7 mouse cellular contexts compared by ENCODE assay signal in the genomic region with DNA sequence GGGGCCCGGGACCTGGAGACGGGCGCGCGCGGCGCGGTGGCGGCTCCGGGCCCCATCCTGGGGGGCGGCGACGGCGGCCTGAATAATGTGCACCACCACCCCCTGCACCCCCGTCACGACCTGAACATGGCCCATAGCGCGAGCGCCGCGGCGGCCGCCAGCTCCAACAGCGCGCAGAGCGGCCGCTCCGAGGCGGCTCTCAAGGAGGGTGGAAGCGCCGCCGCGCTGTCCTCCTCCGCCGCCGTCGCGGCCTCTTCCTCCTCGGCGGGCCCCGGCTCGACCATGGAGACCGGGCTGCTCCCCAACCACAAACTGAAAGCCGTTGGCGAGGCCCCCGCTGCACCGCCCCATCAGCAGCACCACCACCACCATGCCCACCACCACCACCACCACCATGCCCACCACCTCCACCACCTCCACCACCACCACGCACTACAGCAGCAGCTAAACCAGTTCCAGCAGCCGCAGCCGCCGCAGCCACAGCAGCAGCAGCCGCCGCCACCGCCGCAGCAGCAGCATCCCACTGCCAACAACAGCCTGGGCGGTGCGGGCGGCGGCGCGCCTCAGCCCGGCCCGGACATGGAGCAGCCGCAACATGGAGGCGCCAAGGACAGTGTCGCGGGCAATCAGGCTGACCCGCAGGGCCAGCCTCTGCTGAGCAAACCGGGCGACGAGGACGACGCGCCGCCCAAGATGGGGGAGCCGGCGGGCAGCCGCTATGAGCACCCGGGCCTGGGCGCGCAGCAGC. TPM values are rescaled to one million over a fixed set of nuclear protein-coding genes. Genes with fewer than 3 reads are reported as not detected.
DNase-seq lines count a peak whose midpoint lies in the region; ATAC-seq lines count a peak whose summit lies in the region.

No protein-coding gene starts in this region.

- DNase-seq in cerebellum, postnatal 25 days = peak; percentile 79 to 81
- DNase-seq in gastrocnemius, adult 18-20 months (ENCODE audit: low spot score) = peak; percentile 55
- DNase-seq in left cerebral cortex, postnatal 25 days (ENCODE audit: low spot score in 2 of 2) = peak; percentile 65 to 71
- peak; percentile 66 for DNase-seq in right cerebral cortex, postnatal 4 days

- peaks cover 39% of the 10 kb centered on the region for H3K4me1 ChIP-seq in hindbrain, embryonic 15.5 days (replicated peaks)

- WGBS in hindbrain, embryonic 15.5 days = under 1% methylated on average over 53 of the region's 81 CpGs

- peak overlapping the region; percentile 65 for H3K4me2 ChIP-seq in hindbrain, embryonic 15.5 days

- peak overlapping the region; percentile 95 for H3K4me3 ChIP-seq in hindbrain, embryonic 15.5 days

- intact Hi-C loops in left cerebral cortex, postnatal 25 days (cut with DNase I) = loop anchor here (1.0 to 10.0 kb wide), 4 partner anchors 87 to 400 kb away; no protein-coding TSS in a partner anchor

- no peaks in the 10 kb centered on the region for H3K9me3 ChIP-seq in hindbrain, embryonic 15.5 days

- ATAC-seq in activated CD4-positive, CD25-positive, alpha-beta regulatory T cell, adult 4 months = peak; percentile 14
- peak; percentile 68 for ATAC-seq in hindbrain, embryonic 15.5 days (ENCODE audit: low FRiP score, low read depth)
- peak; percentile 17 for ATAC-seq in megakaryocyte progenitor cell, adult 5-6 weeks (replicated peaks; ENCODE audit: poor library complexity)

- peak overlapping the region; percentile 91 for H3K9ac ChIP-seq in hindbrain, embryonic 15.5 days

- H3K36me3 ChIP-seq in hindbrain, embryonic 15.5 days = no peaks in the 10 kb centered on the region

- no peaks in the 10 kb centered on the region for H3K27me3 ChIP-seq in hindbrain, embryonic 15.5 days

- H3K27ac ChIP-seq in hindbrain, embryonic 15.5 days (replicated peaks) = peak overlapping the region; percentile 100

RNA-seq across cellular contexts. Expression of a gene that starts 0.9 kb away (rescaled TPM):
- polyA plus RNA-seq in activated CD4-positive, CD25-positive, alpha-beta regulatory T cell, adult 4 months (2017; shearing (Covaris generic)) = 10 to 100 TPM in 1 of 2 experiments, 1 to 10 TPM in 1; 9.6 to 12.1 TPM
- total RNA-seq in gastrocnemius, adult 18-20 months (2021) = 10 to 100 TPM; 35.4 to 37.0 TPM
- 12.5 and 14.3 TPM in 2 replicates for polyA plus RNA-seq in hindbrain, embryonic 15.5 days (2015; fragmentation: Nextera tagmentation; extraction: Ambion mirVana)
- 10 to 100 TPM; 73.6 to 79.6 TPM for total RNA-seq in left cerebral cortex, postnatal 25 days (2021)
- total RNA-seq in megakaryocyte progenitor cell, adult 5-6 weeks (2015) = 34.1 and 42.0 TPM in 2 replicates
- 20.6 and 23.6 TPM in 2 replicates for total RNA-seq in megakaryocyte progenitor cell, adult 5-6 weeks (2017)

Comparison
In these comparisons a context has a peak if more than half of its experiments do, and no peak if none do; other contexts are left out.
1. Peak in every context shown above with its lines: DNase-seq, ATAC-seq, H3K4me3 ChIP-seq and H3K27ac ChIP-seq.
2. ATAC-seq: peak in every context shown above with its lines; median percentile 68 in hindbrain, embryonic 15.5 days; 17 in megakaryocyte progenitor cell, adult 5-6 weeks; 14 in activated CD4-positive, CD25-positive, alpha-beta regulatory T cell, adult 4 months.